Mouse (Mus musculus): Measurements from ENCODE around the gene Rab4a. TPM values are rescaled to one million over a fixed set of nuclear protein-coding genes. Genes with fewer than 3 reads are reported as not detected.

Rab4a gene
- polyA plus RNA-seq, 1 experiment: 19.7 TPM

- Histone ChIP-seq H3K79me2 (ENCODE audit: control insufficient read depth, insufficient read depth) (no peaks in the 10 kb centered on the region), H3K36me3 (ENCODE audit: control insufficient read depth, insufficient read depth) (no peaks in the 10 kb centered on the region), H3K27me3 (ENCODE audit: control insufficient read depth, insufficient read depth, insufficient read length) (no peaks in the 10 kb centered on the region), H3K79me3 (ENCODE audit: low read depth) (no peaks in the 10 kb centered on the region), H3ac (ENCODE audit: control insufficient read depth, insufficient read length, low read depth) (no peak overlapping the region), H3K4me3 (ENCODE audit: insufficient read depth, poor library complexity, severe bottlenecking) (no peak overlapping the region)
- no peak for TF ChIP-seq CEBPB (IDR thresholded peaks at IDR 0.05; ENCODE audit: low read depth)
- TF ChIP-seq CTCF (IDR thresholded peaks at IDR 0.05; ENCODE audit: control insufficient read depth, insufficient read depth, insufficient read length): peak; percentile 46
Measured at GRCm38 (mm10) chr8:123768492-123769356, 37.1 kb upstream of the Rab4a start.

GRCm38 (mm10) chr8:123773468-123773867 is 32.3 kb upstream of the Rab4a start:
- no peaks in the 10 kb centered on the region for H3K79me3 ChIP-seq (ENCODE audit: low read depth)
- no peak for TF ChIP-seq MYOG (IDR thresholded peaks at IDR 0.05; ENCODE audit: control insufficient read depth, extremely low read depth, insufficient read length)
- TF ChIP-seq FOSL1 (IDR thresholded peaks at IDR 0.05; ENCODE audit: insufficient read depth, low read length, poor library complexity, severe bottlenecking): no peak
- no peak for TF ChIP-seq CTCF (IDR thresholded peaks at IDR 0.05; ENCODE audit: control insufficient read depth, insufficient read depth, insufficient read length)
- TF ChIP-seq MAX (IDR thresholded peaks at IDR 0.05): no peak
- H3K4me3 ChIP-seq (ENCODE audit: insufficient read depth, poor library complexity, severe bottlenecking): no peak overlapping the region

GRCm38 (mm10) chr8:123774491-123774890 is 31.3 kb upstream of the Rab4a start:
- no peaks in the 10 kb centered on the region for H3K79me3 ChIP-seq (ENCODE audit: low read depth)
- H3K27me3 ChIP-seq (ENCODE audit: control insufficient read depth, insufficient read depth, insufficient read length): no peaks in the 10 kb centered on the region
- TF ChIP-seq MYOD1 (IDR thresholded peaks at IDR 0.05; ENCODE audit: control insufficient read depth, insufficient read length, low read depth) (no peak), MYOG (IDR thresholded peaks at IDR 0.05; ENCODE audit: control insufficient read depth, extremely low read depth, insufficient read length) (no peak), CEBPB (IDR thresholded peaks at IDR 0.05; ENCODE audit: low read depth) (no peak), USF1 (IDR thresholded peaks at IDR 0.05; ENCODE audit: low read depth) (no peak), MAX (IDR thresholded peaks at IDR 0.05) (no peak), CTCF (IDR thresholded peaks at IDR 0.05; ENCODE audit: control insufficient read depth, insufficient read depth, insufficient read length) (no peak), FOSL1 (IDR thresholded peaks at IDR 0.05; ENCODE audit: insufficient read depth, low read length, poor library complexity, severe bottlenecking) (no peak)
- no peak overlapping the region for H3ac ChIP-seq (ENCODE audit: control insufficient read depth, insufficient read length, low read depth)
- no peak overlapping the region for H3K4me3 ChIP-seq (ENCODE audit: insufficient read depth, poor library complexity, severe bottlenecking)
- no peaks in the 10 kb centered on the region for H3K36me3 ChIP-seq (ENCODE audit: control insufficient read depth, insufficient read depth)
- no peaks in the 10 kb centered on the region for H3K79me2 ChIP-seq (ENCODE audit: control insufficient read depth, insufficient read depth)

More at GRCm38 (mm10) chr8:123773468-123773867, 32.3 kb upstream of the Rab4a start:
- Histone ChIP-seq H3K36me3 (ENCODE audit: control insufficient read depth, insufficient read depth) (no peaks in the 10 kb centered on the region), H3ac (ENCODE audit: control insufficient read depth, insufficient read length, low read depth) (no peak overlapping the region), H3K27me3 (ENCODE audit: control insufficient read depth, insufficient read depth, insufficient read length) (no peaks in the 10 kb centered on the region), H3K79me2 (ENCODE audit: control insufficient read depth, insufficient read depth) (no peaks in the 10 kb centered on the region)

- no peak overlapping the region for H3K4me3 ChIP-seq (ENCODE audit: insufficient read depth, poor library complexity, severe bottlenecking)
- no peak overlapping the region for H3ac ChIP-seq (ENCODE audit: control insufficient read depth, insufficient read length, low read depth)
- TF ChIP-seq USF1 (IDR thresholded peaks at IDR 0.05; ENCODE audit: low read depth) (no peak), CEBPB (IDR thresholded peaks at IDR 0.05; ENCODE audit: low read depth) (no peak), MYOD1 (IDR thresholded peaks at IDR 0.05; ENCODE audit: control insufficient read depth, insufficient read length, low read depth) (no peak), FOSL1 (IDR thresholded peaks at IDR 0.05; ENCODE audit: insufficient read depth, low read length, poor library complexity, severe bottlenecking) (no peak), CTCF (IDR thresholded peaks at IDR 0.05; ENCODE audit: control insufficient read depth, insufficient read depth, insufficient read length) (no peak), MAX (IDR thresholded peaks at IDR 0.05) (no peak), MYOG (IDR thresholded peaks at IDR 0.05; ENCODE audit: control insufficient read depth, extremely low read depth, insufficient read length) (no peak)
- no peaks in the 10 kb centered on the region for H3K36me3 ChIP-seq (ENCODE audit: control insufficient read depth, insufficient read depth)
- no peaks in the 10 kb centered on the region for H3K27me3 ChIP-seq (ENCODE audit: control insufficient read depth, insufficient read depth, insufficient read length)
- no peaks in the 10 kb centered on the region for H3K79me2 ChIP-seq (ENCODE audit: control insufficient read depth, insufficient read depth)
- H3K79me3 ChIP-seq (ENCODE audit: low read depth): no peaks in the 10 kb centered on the region
Measured at GRCm38 (mm10) chr8:123777319-123777718, 28.5 kb upstream of the Rab4a start.

- H3K27me3 ChIP-seq (ENCODE audit: control insufficient read depth, insufficient read depth, insufficient read length): no peaks in the 10 kb centered on the region
- H3K4me3 ChIP-seq (ENCODE audit: insufficient read depth, poor library complexity, severe bottlenecking): no peak overlapping the region
- TF ChIP-seq MAX (IDR thresholded peaks at IDR 0.05): no peak
- no peak for TF ChIP-seq MYOG (IDR thresholded peaks at IDR 0.05; ENCODE audit: control insufficient read depth, extremely low read depth, insufficient read length)
- TF ChIP-seq USF1 (IDR thresholded peaks at IDR 0.05; ENCODE audit: low read depth): no peak
- TF ChIP-seq FOSL1 (IDR thresholded peaks at IDR 0.05; ENCODE audit: insufficient read depth, low read length, poor library complexity, severe bottlenecking): no peak
- TF ChIP-seq MYOD1 (IDR thresholded peaks at IDR 0.05; ENCODE audit: control insufficient read depth, insufficient read length, low read depth): no peak
- no peak for TF ChIP-seq CEBPB (IDR thresholded peaks at IDR 0.05; ENCODE audit: low read depth)
- TF ChIP-seq CTCF (IDR thresholded peaks at IDR 0.05; ENCODE audit: control insufficient read depth, insufficient read depth, insufficient read length): no peak
- no peak overlapping the region for H3ac ChIP-seq (ENCODE audit: control insufficient read depth, insufficient read length, low read depth)
- no peaks in the 10 kb centered on the region for H3K79me2 ChIP-seq (ENCODE audit: control insufficient read depth, insufficient read depth)
- H3K79me3 ChIP-seq (ENCODE audit: low read depth): no peaks in the 10 kb centered on the region
- no peaks in the 10 kb centered on the region for H3K36me3 ChIP-seq (ENCODE audit: control insufficient read depth, insufficient read depth)
Measured at GRCm38 (mm10) chr8:123780471-123780870, 25.3 kb upstream of the Rab4a start.

GRCm38 (mm10) chr8:123781256-123781655 is 24.5 kb upstream of the Rab4a start:
- no peak for TF ChIP-seq CEBPB (IDR thresholded peaks at IDR 0.05; ENCODE audit: low read depth)
- no peak for TF ChIP-seq CTCF (IDR thresholded peaks at IDR 0.05; ENCODE audit: control insufficient read depth, insufficient read depth, insufficient read length)
- TF ChIP-seq MYOG (IDR thresholded peaks at IDR 0.05; ENCODE audit: control insufficient read depth, extremely low read depth, insufficient read length): no peak
- no peak for TF ChIP-seq MAX (IDR thresholded peaks at IDR 0.05)
- no peak for TF ChIP-seq MYOD1 (IDR thresholded peaks at IDR 0.05; ENCODE audit: control insufficient read depth, insufficient read length, low read depth)
- TF ChIP-seq FOSL1 (IDR thresholded peaks at IDR 0.05; ENCODE audit: insufficient read depth, low read length, poor library complexity, severe bottlenecking): no peak
- no peak for TF ChIP-seq USF1 (IDR thresholded peaks at IDR 0.05; ENCODE audit: low read depth)
- Histone ChIP-seq H3K4me3 (ENCODE audit: insufficient read depth, poor library complexity, severe bottlenecking) (no peak overlapping the region), H3K36me3 (ENCODE audit: control insufficient read depth, insufficient read depth) (no peaks in the 10 kb centered on the region), H3ac (ENCODE audit: control insufficient read depth, insufficient read length, low read depth) (no peak overlapping the region), H3K27me3 (ENCODE audit: control insufficient read depth, insufficient read depth, insufficient read length) (no peaks in the 10 kb centered on the region), H3K79me3 (ENCODE audit: low read depth) (no peaks in the 10 kb centered on the region), H3K79me2 (ENCODE audit: control insufficient read depth, insufficient read depth) (no peaks in the 10 kb centered on the region)

Data from C2C12 (cell line).